18 mouse cellular contexts compared by ENCODE assay signal in genomic region chr5:140677137-140677536, GRCm38 (mm10). TPM values are rescaled to one million over a fixed set of nuclear protein-coding genes. Genes with fewer than 3 reads are reported as not detected.
DNase-seq lines count a peak whose midpoint lies in the region; ATAC-seq lines count a peak whose summit lies in the region.
"Had no signal": no experiment of that assay in that cellular context is flagged by ENCODE, and none has a peak within 500 bp of the region (broad histone marks: within the 10 kb centered on the region; RNA-seq: fewer than 3 reads in every experiment).

No protein-coding gene starts in this region.

- ATAC-seq in neutrophil, adult 5-6 weeks (ENCODE audit: extremely low read depth, insufficient number of reproducible peaks, low FRiP score, poor library complexity, severe bottlenecking), result peak; percentile 56; the same call in 1 of the 2 replicates
- ATAC-seq: activated CD4-positive, CD25-positive, alpha-beta regulatory T cell, adult 4 months; forebrain, embryonic 13.5 days; forebrain, embryonic 15.5 days; forebrain, postnatal 0 days; Patski had no signal

- DNase-seq in spleen, postnatal 36 days (ENCODE audit: low spot score in 2 of 2), result peak; percentile 44 to 51
- no peak for DNase-seq in spleen, adult 18-20 months
- no peak for DNase-seq in layer of hippocampus, adult 18-20 months (ENCODE audit: low spot score in 2 of 2)
- no peak for DNase-seq in heart, adult 18-20 months
- DNase-seq: adrenal gland, adult 8-10 months; adrenal gland, postnatal 14 days; adrenal gland, postnatal 36 days; cerebellum, adult 11-12 months; cerebellum, adult 2 months; cerebellum, adult 9-10 months; cerebellum, postnatal 10 days; cerebellum, postnatal 25 days; forebrain, postnatal 0 days had no signal

RNA-seq across cellular contexts. Expression of gene Iqce, which starts 25.0 kb away (rescaled TPM):
- total RNA-seq in neutrophil, adult 5-6 weeks (2017), result 21.2 and 23.9 TPM in 2 replicates
- total RNA-seq in layer of hippocampus, adult 18-20 months (2021), result 10 to 100 TPM; 47.4 to 55.1 TPM
- total RNA-seq in heart, adult 18-20 months (2021), result 1 to 10 TPM; 4.0 to 5.3 TPM

RNA-seq across cellular contexts. Expression of gene Brat1, which starts 27.7 kb away (rescaled TPM):
- 23.3 and 23.6 TPM in 2 replicates for total RNA-seq in neutrophil, adult 5-6 weeks (2017)
- total RNA-seq in layer of hippocampus, adult 18-20 months (2021), result 10 to 100 TPM; 17.7 to 18.5 TPM
- 1 to 10 TPM; 6.4 to 7.8 TPM for total RNA-seq in heart, adult 18-20 months (2021)

RNA-seq across cellular contexts. Expression of gene Ttyh3, which starts 28.3 kb away (rescaled TPM):
- 54.6 and 59.8 TPM in 2 replicates for total RNA-seq in neutrophil, adult 5-6 weeks (2017)
- 100 to 1,000 TPM; 182 to 186 TPM for total RNA-seq in layer of hippocampus, adult 18-20 months (2021)
- total RNA-seq in heart, adult 18-20 months (2021), result 1 to 10 TPM; 7.6 to 7.7 TPM

RNA-seq across cellular contexts. Expression of gene Amz1, which starts 46.8 kb away (rescaled TPM):
- 12.6 and 14.4 TPM in 2 replicates for total RNA-seq in neutrophil, adult 5-6 weeks (2017)
- 10 to 100 TPM; 12.1 to 15.0 TPM for total RNA-seq in layer of hippocampus, adult 18-20 months (2021)
- under 1 TPM; 0.47 to 0.75 TPM for total RNA-seq in heart, adult 18-20 months (2021)

Comparison
In these comparisons a context has a peak if more than half of its experiments do, and no peak if none do; other contexts are left out.
1. DNase-seq: peak in spleen, postnatal 36 days (2 of 2); none in spleen, adult 18-20 months (0 of 2), layer of hippocampus, adult 18-20 months (0 of 2) and heart, adult 18-20 months (0 of 2).